Mouse (Mus musculus): ENCODE data around the gene Arhgef16.

Gene Arhgef16

GRCm38 (mm10) chr4:154301466-154301881 lies at the start of gene Arhgef16:
Gene Arhgef16, minus strand, starts transcription at chr4:154301676.
- peak; percentile 83 for DNase-seq (ENCODE audit: low spot score)

- no peak for DNase-seq (ENCODE audit: low spot score)
Observed at GRCm38 (mm10) chr4:154348197-154348786, 46.8 kb upstream of the Arhgef16 start.

DNA sequence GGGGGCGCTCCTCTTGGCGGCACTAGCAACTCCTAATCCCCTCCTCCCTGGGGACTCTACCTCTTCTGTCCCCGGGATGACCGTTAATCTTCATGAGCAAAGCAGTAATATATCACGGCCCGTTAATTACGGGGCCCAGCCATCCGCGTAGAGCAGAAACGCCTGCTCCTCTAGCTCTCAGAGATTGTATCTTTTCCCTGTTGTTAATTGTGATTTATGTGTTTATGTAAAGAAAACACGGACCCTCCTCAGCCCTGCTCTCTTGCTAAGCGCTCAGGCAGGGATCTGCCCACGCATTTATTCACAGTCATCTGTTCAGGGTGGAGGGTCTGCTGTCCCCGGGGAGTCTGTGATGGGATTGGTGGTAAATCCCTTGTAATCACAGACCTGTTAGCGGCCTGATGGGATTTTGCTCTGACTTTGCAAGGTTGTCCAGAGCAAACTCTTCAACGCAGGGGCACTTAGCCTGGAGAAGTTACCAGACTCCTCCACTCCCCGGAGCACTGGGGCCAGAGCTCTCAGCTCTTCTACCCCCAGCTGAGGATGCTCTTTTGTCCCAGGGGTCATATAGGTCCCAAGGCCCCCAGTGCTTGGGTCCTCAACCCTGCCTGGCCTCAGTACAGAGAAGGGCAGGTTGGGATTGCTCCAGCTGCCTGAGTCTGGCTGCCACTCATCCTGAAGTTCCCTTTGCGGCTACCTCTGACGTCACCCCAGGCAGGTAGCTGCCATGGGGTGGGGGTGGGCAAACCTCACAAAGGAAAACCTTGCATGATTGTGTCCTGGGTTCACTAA lies 45.5 kb upstream of the Arhgef16 start:
- DNase-seq (ENCODE audit: low spot score), result peak; percentile 56

DNA sequence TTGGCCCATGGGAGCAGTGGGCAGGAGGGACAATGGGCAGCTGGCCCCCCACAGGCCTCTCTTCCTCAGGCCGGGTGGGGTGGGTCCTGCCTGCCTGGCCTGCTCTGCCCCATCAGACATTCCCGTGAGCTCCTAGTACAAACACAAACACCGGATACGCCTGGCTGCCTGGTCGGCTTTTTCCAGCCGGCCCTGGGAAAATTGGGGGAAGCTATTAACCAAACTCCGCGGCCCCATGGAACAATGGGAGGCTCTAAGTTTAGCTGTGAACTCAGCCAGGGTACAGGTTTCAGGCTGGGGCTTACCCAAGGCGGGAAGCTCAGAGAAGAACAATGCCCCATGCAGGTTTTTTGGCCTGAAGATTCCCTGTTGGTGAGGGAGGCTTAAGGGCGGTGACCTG lies 35.2 kb upstream of the Arhgef16 start:
- DNase-seq (ENCODE audit: low spot score), result peak; percentile 52

DNA sequence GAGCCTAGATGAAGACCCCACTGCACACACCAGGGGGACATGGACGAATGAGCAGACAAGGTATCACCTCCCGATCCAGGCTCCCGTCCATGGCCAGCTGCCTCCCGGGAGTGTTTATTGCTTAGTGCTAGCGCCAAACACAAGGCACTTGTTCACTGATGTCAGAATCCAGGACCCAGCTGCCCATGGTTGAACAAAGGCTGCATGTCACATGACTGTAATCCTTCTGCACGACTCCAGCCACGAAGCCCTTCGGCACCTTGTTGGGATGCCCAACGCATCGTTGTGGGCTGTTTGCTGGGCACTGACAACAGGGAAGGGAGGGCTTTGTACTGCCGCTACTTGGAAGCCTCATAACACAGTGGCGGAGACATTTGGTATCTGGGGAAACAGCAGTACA lies 34.3 kb upstream of the Arhgef16 start, which contains the start of gene B230104I21Rik:
TSS of gene B230104I21Rik (plus strand) at position 367 of the 400 bp plus-strand sequence.
- no peak for DNase-seq (ENCODE audit: low spot score)

DNA sequence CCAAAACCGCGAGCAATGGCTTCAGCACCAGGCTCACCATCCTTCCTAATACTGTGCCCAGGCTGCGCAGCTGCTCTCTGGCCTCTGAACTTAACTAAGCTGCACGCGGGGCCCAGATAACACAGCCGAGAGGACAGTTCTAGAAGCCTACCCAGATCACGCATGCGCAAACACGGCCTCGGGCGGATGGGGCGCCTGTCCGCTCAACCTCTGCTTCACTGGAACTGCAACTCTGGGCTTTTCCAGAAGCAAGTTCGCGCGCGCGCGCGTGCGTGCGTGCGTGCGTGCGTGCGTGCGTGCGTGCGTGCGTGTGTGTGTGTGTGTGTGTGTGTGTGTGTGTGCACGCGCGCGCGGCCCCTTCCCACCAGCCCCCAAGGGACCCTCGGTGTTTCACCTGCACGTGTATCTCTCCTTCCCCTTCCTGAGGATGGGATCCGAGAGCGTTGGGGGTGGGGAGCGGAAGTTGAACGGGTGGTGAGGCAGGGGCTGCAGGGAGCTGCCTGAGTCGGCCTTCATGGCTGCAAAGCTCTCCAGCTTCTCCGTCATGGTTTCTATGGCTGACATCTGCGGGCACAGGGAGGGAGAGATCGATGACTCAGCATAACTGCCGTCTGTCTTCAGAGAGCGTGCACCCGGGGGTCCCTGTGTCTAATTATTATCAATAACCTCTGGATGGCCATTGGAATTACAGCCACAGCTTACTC lies 33.4 kb upstream of the Arhgef16 start:
- peak; percentile 70 for DNase-seq (ENCODE audit: low spot score)

DNA sequence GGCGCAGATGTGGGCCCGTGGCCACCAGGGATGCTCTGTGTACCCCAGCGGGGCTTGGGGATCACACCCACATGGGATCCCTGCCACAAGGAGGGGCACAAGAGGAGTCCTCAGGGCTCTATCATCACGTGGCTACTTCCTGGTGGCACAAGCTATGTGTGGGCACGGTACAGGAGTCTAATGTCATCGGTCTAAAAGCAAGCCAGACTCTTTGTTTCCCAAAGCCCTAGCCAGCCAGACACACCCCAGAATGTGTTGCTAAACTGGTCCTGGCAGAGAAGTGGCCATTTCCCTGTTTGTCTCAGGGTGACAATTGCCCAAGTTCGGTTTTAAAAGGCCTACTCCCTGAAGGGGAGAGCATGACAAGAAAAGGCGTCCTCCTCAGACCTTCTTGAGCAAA lies 31.8 kb upstream of the Arhgef16 start:
- DNase-seq (ENCODE audit: low spot score), result no peak

DNA sequence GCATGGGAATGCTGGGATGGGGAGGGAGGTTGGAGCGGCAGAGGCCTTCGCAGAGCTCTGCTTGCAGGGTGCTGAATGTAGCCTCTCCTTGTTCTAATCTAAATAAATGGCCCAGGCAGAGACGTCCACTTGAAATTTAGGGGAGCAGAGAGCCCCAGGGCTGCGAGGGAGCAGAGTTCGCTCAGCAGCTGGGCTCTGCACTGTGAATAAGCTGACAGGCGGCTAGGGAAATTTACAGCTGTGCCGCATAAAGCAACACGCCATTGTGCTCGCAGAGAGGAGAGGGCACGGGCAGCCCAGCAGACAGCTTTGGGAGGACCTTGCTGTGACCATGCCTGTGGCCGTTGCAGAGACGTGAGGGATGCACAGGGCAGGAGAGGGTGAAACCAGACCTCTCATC lies 29.8 kb upstream of the Arhgef16 start:
- DNase-seq (ENCODE audit: low spot score), result peak; percentile 52

- no peak for DNase-seq (ENCODE audit: low spot score)
Observed at GRCm38 (mm10) chr4:154330001-154330400, 28.5 kb upstream of the Arhgef16 start.

GRCm38 (mm10) chr4:154328836-154329235 lies 27.4 kb upstream of the Arhgef16 start:
- peak; percentile 91 for DNase-seq (ENCODE audit: low spot score)

DNA sequence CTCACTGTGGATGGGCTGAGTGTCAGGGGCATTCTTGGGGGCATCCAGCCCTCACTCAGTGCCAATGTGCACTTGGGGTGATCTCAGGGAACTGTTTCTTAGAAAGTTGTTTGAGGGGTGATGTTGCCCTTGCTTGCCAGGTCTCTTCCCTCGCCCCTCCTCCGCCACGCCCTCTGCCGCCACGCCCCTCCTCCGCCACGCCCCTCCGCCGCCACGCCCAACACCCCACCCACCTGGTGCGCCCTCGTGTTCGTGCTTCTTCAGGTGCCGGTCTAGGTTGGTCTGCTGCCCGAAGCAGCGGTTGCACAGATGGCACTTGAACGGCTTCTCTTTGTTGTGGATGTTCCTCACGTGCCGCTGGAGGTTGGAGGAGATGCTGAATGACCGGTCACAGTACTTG lies 27.0 kb upstream of the Arhgef16 start:
- no peak for DNase-seq (ENCODE audit: low spot score)

GRCm38 (mm10) chr4:154325410-154325809 lies 23.9 kb upstream of the Arhgef16 start:
- DNase-seq (ENCODE audit: low spot score), result no peak

GRCm38 (mm10) chr4:154313622-154313967 lies 12.1 kb upstream of the Arhgef16 start:
- no peak for DNase-seq (ENCODE audit: low spot score)

DNA sequence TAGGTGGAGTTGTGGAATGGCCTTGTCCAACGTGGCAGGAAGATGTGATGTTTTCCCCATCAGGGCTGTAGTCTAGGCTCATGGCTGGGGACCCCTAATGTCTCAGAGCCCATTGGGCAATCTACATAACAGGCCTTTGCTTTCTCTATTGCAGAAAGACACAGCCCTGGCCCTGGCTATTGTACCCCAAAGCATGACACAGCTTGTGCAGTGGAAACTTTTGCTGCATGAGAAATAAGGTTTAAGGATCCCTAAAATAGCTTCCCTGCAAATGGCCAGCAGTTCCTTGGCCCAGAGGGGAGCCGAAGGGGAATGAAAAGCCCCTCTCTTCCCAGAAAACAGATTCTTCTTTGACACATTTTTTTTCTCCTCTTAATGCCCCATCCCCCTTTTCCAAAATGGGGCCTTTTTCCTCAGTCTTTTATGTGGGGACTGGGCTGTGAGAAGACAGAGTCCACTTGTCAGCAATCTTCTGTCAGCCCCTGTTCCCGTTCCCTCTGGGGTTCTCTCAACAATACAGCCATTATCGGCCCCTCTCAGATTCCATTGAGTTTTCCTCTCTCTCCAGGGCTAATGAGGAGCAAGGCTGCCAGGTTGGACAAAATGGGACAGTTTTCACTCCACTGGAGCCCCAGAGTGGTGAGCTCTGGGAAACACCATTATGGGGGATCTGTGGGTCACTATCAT lies 11.6 kb upstream of the Arhgef16 start:
- DNase-seq (ENCODE audit: low spot score), result no peak

- DNase-seq (ENCODE audit: low spot score), result no peak
Observed at GRCm38 (mm10) chr4:154312143-154312812, 10.8 kb upstream of the Arhgef16 start.

- no peak for DNase-seq (ENCODE audit: low spot score)
Observed at GRCm38 (mm10) chr4:154310576-154311262, 9.2 kb upstream of the Arhgef16 start.

DNA sequence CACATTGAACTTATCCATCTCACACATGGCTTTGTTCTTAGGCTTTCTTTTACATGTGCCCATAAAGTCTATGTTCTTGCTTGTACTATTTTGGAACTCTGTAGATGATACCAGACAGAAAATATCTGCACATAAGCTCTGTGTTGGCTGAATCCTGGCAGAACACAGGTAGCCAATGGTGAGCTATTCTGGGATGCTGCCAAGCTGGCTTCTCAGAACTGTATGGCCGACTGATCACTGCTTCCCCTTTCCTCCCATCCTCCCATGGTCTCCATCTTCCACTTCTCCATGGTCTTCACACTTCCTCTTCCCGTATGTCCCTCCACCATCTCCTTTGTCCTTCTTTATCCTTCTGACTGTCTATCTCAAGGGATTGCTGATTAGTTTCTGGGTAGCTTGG lies 7.7 kb upstream of the Arhgef16 start:
- no peak for DNase-seq (ENCODE audit: low spot score)

DNA sequence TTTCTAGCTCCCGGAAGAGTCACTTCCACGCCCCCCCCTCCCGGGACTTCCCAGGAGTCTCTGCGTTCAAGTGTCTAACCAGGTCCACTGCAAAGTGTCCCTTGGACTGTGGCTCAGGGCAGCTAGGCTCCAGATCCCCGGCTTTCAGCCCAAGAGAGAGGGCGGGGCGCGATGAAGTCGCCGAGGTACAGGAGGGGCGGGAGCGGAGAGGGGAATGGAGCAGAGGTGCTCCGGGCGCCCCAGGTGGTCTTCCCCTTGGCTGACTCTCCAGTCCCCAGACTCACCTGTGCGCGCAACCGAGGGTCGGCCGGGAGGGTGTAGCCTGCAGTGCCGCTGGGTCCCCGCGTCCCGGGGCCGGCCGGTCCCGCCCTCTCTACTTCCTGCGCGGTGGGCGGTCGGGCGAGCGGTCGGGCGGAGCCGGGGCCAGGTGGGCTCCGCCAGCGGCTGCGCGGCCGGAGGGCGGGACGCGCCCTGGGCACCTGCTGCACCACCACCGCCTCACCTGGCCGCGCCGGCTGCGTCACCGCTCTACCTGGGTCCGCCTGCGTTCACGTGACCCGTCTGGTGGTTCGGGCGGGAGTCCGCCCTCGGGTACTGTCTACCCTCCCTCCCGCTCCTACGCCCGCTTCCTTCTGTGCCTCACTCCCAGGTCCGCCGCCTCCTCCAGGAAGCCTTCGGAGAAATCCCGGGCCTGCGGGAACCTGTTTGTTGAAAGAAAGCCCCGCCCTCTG lies 1.8 kb downstream of the Arhgef16 start:
- DNase-seq (ENCODE audit: low spot score), result peak; percentile 31

GRCm38 (mm10) chr4:154297761-154298160 lies 3.7 kb downstream of the Arhgef16 start:
- DNase-seq (ENCODE audit: low spot score), result peak; percentile 79

GRCm38 (mm10) chr4:154294262-154294731 lies 7.2 kb downstream of the Arhgef16 start:
- DNase-seq (ENCODE audit: low spot score), result peak; percentile 41
